Mouse (Mus musculus) naive thymus-derived CD4-positive, alpha-beta T cell, adult 2 months (primary cell): ENCODE data around the gene Egfem1.

ENCODE experiments used
- DNase-seq: peaks from one replicate; pipeline ENCODE4 v3.0.0-alpha.2; 2011; ENCODE audit warnings: low read depth

Gene Egfem1

GRCm38 (mm10) chr3:29081952-29082295 lies at the start of gene Egfem1:
TSS of gene Egfem1 (plus strand) at chr3:29082023.
- no peak for DNase-seq

- DNase-seq, result no peak
Measured at GRCm38 (mm10) chr3:29033107-29033506, 48.7 kb upstream of the Egfem1 start.

GRCm38 (mm10) chr3:29036146-29036545 lies 45.7 kb upstream of the Egfem1 start:
- DNase-seq, result no peak

DNA sequence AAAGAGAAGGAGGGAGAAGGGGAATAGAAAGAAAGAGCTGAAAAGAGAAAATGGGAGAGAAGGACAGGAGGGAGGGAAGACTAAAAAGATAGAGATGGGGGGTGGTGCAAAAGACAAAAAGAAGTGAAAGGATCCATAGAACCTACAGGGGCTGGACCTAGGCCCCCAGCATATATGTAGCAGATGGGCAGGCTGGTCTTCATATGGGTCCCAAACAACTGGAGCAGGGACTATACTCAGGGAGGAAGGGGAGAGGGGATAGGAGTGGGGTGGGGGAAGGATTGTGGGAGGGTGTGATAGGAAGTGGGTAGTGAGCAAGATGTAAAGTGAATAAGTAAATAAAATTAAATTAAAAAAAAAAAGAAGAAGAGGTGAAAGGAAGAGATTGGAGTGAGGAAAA lies 45.2 kb upstream of the Egfem1 start:
- DNase-seq, result no peak

- no peak for DNase-seq
Measured at GRCm38 (mm10) chr3:29040064-29040463, 41.8 kb upstream of the Egfem1 start.

- DNase-seq, result no peak
Measured at GRCm38 (mm10) chr3:29046281-29046680, 35.5 kb upstream of the Egfem1 start.

DNA sequence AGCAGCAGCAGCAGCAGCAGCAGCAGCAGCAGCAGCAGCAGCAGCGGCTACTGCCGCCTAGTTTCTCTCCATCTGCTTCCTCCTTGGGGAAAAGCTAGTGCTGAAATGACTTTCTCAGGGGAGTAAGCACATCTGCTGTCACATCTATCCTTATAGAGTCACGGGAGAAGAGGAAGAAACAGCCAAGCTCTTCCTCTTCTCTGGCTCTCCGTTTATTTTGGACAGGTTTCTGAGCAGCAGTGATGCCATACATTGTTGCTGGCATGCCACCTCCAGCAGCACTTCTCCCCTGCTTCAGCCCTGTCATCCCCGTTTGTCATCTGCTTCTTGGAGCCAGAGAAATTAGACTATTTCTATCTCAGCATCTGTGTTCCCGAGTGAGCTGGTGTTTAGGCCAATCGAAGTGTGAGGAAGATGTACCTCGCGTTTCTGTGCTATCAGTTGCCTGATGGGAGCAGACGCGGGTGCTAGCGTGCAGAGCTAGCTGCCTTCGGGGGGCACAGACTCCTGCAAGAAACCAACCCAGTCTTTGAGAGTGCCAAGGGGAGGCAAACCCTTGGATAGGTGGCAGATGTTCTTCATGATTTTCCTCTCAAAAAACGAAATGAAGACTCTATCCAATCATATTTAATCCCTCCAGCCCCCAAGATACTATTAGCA lies 34.4 kb upstream of the Egfem1 start:
- no peak for DNase-seq

DNA sequence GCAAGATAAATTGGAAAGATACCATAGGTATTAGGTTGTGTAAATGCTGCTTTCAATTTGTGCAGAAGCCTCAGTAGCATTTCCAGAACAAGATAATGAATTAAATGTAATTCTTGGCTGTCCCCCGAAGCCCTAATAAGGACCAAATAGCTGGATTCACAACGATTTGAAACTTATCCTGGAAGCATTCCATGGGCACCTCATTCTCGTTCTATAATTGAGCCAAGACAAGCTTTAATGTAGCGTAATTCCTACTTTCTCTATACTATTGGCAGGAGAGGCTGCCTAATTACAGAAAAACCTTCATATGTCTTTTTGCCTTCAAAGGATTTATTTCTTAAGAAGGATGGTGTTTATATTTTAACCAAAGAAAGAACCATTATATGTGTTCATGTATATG lies 18.7 kb upstream of the Egfem1 start:
- no peak for DNase-seq

- no peak for DNase-seq
Measured at GRCm38 (mm10) chr3:29068428-29069098, 13.3 kb upstream of the Egfem1 start.

- no peak for DNase-seq
Measured at GRCm38 (mm10) chr3:29071315-29071714, 10.5 kb upstream of the Egfem1 start.

DNA sequence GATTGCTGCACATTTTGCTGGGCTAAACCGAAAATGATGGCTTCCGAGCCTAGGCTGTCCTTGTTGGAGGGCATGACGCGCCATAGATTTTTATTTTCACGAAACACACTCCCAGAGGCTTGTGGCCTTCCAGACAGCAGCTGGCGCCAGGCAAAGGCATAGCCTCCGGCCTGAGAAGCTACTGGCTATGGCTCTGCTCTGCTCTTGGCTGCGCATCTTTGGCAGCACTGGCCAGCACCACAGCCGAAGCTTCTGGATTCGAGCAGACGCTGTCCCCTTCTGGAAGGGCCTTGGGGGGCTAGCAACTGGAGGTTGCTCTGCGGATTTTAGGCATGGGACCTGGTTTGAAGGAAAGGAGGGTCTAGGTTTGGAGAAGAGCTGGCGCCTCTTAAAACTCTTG lies 306 bp upstream of the Egfem1 start:
- no peak for DNase-seq

DNA sequence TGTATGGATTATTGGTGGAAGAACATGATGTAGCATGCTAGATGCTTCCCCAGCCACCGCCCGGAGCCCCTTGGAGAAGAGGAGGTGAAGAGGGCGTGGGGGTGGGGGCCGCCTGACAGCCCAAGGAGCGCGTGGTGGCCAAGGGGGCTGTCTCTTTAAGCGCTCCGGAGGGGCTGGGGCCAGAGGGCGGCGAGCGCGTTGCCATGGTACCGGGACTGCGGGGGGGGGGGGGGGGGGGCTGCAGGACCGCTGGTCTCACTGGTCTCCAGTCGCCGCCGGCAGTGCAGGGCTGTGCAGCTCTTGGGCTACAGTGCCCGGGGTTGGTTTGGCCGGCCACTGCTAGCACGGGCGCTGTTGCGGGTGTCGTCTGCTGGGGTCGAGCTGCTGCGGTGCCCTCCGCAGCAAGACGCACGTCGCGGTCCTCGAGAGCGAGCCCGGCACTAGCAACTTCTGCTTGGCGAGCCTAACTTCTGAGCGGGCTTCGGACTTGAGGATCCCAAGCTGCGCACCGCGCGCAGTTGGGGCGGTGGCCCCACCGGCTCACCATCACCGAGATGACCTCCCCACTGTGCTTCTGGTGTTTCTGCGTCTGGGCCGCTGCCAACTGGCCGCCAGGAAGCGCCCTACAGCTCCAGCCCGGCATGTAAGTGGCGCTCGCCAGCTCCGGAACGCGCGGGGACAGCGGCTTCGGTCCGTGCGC lies 623 bp downstream of the Egfem1 start:
- DNase-seq, result no peak

GRCm38 (mm10) chr3:29082996-29083350 lies 1.1 kb downstream of the Egfem1 start:
- DNase-seq, result no peak

GRCm38 (mm10) chr3:29098467-29098866 lies 16.6 kb downstream of the Egfem1 start:
- DNase-seq, result no peak

- no peak for DNase-seq
Measured at GRCm38 (mm10) chr3:29106016-29106723, 24.3 kb downstream of the Egfem1 start.

DNA sequence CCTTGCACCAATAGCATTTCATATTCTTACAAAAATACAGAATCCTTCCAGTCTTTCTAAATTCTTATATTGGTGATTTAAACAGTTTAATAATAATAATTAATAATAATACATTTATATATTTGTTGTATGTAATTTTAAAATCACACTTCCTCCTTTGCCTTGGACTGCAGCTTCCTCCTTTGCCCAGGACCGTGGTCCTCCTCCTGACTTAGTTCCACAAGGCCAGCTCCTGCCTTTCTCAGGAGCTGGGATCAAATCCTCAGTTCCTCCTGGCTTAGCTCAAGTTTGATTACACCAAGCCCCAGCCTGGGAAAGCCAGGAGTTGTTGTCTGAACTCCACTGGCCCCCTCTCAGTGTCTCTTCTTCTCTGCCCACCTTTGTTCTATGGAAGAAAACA lies 25.3 kb downstream of the Egfem1 start:
- no peak for DNase-seq

- no peak for DNase-seq
Measured at GRCm38 (mm10) chr3:29110321-29110720, 28.5 kb downstream of the Egfem1 start.

GRCm38 (mm10) chr3:29114517-29114916 lies 32.7 kb downstream of the Egfem1 start:
- DNase-seq, result no peak

DNA sequence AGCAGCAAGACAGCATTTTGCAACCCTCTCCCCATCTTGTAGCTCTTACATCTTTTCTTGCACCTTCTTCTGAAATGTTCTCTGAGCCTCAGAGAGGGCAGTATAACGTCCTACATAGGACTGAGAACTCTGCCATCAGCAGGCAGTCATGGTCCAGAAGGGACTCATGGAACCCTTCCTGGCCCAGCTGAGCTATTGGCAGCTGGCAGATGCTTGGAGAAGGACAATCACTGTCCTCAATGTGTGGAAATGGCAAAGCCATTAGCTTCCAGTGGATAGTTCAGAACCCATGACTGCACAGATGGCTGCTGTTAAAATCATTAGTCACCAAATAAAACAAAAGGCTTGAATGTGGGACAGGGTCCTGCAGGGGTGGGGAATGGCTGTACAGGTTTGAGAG lies 35.6 kb downstream of the Egfem1 start:
- DNase-seq, result no peak

- DNase-seq, result no peak
Measured at GRCm38 (mm10) chr3:29122556-29122955, 40.7 kb downstream of the Egfem1 start.

DNA sequence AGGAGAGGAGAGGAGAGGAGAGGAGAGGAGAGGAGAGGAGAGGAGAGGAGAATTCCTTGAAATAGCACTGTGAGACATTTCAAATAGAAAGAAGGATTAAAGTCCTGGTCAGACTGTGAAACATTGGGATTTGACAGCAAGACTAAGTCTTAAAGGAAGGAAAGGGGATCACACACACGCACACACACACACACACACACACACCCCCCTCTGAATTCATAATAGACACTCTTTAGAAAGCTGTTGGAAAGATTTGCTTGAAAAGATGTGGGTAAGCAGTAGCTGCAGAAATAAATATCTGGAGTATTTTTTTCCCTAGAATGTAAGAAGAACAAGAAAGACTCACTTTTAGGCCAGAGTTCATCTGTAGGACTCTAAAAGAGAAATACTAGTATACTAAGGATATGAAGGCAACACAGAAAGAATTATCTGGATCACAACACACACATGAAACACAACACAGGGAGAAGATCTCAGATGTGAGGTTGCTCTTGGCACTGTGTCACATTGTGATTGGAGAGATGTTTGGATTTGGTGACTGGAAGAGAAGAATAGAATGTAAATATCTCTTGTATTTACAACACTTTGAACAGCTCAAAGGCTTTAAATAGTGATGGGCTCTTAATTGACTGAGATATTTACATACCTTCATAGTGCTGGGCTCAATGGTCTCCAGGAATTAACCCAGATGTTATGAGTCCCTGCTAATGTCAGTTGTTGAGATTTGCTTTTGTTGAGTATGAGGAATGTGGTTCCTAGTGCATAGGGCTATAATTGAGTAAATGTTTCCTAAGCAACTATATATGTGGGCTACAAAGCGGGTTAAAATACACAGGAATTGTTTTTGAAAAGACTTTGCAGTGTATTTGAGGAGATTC lies 50.5 kb downstream of the Egfem1 start:
- no peak for DNase-seq

DNA sequence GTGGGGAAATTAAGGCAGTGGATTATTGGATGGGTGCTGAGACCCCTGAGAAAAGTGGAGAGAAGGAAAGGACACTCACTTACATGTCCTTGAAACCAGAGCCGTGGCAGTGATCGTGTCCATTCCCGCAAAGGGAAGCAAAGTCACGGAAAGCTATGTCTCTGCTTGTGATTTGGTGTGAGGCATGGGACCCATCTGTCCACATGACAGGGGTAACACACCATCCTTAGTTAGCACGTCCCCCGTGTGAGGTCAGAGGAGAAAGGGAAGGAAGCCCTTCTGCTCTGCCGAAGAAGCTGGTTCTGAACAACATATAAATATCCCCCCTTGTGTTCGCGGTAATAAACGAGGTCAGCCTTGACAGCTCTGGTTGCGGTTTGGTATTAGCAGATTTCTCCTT lies 52.7 kb downstream of the Egfem1 start:
- DNase-seq, result no peak
